Mouse (Mus musculus): Measurements from ENCODE around the gene Rnf39. TPM values are rescaled to one million over a fixed set of nuclear protein-coding genes. Genes with fewer than 3 reads are reported as not detected.
"Not testable (repeated sequence)": the region's sequence is repeated elsewhere in the genome, so short reads cannot be mapped to it uniquely, and the experiment has no call there.

Rnf39 gene
- polyA plus RNA-seq, 1 experiment from 2014 or later, result not detected

DNA sequence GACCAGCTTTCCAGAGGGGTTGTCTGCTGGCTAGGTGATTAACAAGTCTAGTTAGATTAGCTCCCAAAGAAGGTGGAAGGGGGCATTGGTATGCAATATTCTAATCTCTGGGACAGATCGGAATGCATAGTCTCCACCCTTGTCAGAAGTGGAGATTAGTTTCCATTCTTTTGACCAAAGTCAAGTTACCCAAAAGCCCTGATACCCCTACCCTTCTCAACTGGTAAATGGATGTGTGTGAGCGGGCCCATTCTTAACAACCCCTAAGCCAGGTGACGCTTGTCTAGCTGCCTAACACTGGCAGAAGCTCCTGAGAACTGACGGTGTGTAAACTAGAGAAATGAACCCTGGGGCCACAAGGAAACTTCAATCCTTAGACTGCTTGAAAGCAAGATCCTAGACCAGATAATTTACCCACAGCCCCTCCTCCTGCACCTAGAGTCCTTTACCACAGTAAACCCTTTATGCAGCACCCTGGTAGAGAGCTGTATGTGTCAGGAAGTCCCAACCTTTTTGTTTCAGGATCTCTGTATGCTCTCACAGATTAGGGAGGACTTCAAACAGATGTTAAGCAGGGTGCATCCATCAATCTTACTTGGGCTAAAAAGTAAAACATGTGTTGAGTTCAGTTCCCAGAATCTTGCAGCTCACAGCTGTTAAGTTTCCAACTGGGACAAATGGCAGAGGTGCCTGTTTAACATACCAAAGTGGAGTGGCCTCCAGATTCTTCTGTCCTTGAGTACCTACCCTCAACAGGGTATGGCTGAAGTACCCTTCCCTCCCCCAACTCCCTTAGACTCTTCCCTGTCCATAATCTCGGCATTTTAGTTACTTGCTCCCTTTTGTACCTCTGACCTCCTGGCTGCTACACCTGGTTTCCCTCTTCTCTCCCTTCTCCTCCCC lies 39.8 kb downstream of the Rnf39 start:
- no peaks in the 10 kb centered on the region for H3K79me2 ChIP-seq (ENCODE audit: inconsistent target)
- H3K4me3 ChIP-seq (ENCODE audit: inconsistent target), result no peak overlapping the region
- H3K27ac ChIP-seq, result no peak overlapping the region
- 78% methylated on average over 5 of the region's 5 CpGs for WGBS (ENCODE audit: missing documents)
- H3K36me3 ChIP-seq (ENCODE audit: inconsistent target), result no peaks in the 10 kb centered on the region

DNA sequence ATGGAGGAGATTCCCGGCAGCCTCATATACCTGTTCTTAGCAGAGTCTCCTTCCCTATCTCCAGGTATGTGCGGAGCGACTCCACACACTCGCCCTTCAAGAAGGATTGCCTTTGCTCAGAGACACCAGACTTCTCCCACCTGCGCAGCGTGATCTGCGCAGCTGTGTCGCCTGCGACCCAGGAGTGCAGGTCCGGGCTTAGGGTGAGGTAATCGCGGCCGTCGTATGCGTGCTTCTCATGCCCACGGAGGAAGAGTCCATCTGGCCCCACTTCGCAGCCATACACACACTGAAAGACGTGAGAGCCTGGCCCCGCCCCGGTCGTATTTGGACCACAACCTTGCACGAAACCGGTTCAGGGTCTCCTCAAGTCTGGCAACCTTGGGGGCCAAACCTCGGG lies 45.8 kb downstream of the Rnf39 start:
- Histone ChIP-seq H3K27ac (no peak overlapping the region), H3K4me3 (ENCODE audit: inconsistent target) (no peak overlapping the region), H3K36me3 (ENCODE audit: inconsistent target) (no peaks in the 10 kb centered on the region), H3K79me2 (ENCODE audit: inconsistent target) (no peaks in the 10 kb centered on the region)
- 21% methylated on average over 24 of the region's 24 CpGs for WGBS (ENCODE audit: missing documents)

DNA sequence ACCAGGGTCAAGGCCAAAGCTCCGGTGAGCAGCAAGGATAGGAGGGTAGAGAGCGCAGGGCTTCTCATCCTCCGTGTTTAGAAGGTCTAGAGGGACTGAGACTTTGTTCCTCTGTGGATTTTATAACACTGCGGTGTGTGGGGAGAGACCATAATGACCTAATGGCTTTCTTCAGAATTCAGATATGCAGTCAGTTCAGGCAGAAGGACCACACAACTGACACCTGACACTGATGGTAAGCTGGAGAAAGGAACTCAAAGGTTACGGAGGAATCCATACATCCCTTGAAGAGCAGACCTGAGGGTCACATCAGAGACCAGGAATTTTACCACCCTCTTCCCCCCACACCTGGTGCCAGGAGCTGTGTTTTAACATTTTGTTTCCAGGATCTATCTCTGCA lies 46.7 kb downstream of the Rnf39 start, which contains the start of gene H2-M5:
Gene H2-M5 (minus strand): TSS at position 101 of the 400 bp plus-strand sequence.
- no peak within 1 kb of the TSS for H3K27ac ChIP-seq

DNA sequence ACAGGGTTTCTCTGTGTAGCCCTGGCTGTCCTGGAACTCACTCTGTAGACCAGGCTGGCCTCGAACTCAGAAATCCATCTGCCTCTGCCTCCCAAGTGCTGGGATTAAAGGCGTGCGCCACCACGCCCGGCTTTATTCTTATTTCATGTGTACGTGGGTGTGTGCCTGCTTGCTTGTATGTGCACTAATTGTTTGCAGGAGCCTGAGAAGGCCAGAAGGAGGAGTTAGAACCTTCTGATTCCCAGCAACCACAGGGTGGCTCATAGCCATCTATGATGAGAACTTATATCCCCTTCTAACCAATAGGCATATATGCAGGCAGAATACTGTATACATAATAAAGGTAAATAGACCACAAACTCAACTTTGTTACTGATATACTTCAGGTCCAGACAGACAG lies 47.9 kb downstream of the Rnf39 start:
- H3K27ac ChIP-seq, result not testable (repeated sequence)

More for the DNA sequence above, 46.7 kb downstream of the Rnf39 start, which contains the start of gene H2-M5:
- WGBS (ENCODE audit: missing documents), result 95% methylated on average over 4 of the region's 5 CpGs
- Histone ChIP-seq H3K36me3 (ENCODE audit: inconsistent target) (no peaks in the 10 kb centered on the region), H3K4me3 (ENCODE audit: inconsistent target) (no peak within 1 kb of the TSS), H3K79me2 (ENCODE audit: inconsistent target) (no peaks in the 10 kb centered on the region)

DNA sequence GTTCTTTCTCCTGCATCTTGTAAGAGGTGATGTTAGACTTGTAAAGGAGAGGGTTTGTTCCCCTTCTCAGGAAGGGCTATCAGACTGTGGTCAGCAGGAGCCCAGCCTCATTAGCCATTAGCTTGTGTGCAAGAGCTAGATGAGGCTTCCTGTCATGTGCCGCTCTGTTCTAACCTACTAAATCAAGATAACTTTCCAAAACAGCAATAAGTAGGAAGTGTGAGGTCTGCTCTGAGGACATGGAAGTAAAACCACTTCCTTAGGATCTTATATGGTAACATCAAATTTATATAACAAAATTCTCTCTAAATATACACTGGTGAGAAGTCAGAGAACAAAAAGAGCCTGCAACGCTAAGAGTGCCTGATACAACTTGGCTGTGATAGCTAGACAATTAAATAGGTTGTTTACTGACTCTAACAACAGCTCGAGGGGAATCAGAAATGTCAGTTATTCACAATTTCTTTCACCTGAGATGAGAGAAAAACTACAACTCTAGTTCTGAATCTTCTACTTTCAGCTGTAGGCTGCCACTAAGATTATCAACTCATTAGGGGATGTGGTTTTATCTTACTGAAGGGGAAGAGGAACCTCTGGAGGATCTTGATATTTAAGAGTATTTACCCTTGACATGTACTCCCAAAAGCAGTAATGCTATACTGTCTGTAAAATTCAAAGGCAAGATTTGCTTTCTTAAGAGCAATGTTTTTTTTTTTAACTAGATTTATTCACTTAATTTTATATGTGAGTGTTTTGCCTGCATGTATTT lies 49.8 kb downstream of the Rnf39 start:
- no peaks in the 10 kb centered on the region for H3K79me2 ChIP-seq (ENCODE audit: inconsistent target)
- no peak overlapping the region for H3K4me3 ChIP-seq (ENCODE audit: inconsistent target)
- no peaks in the 10 kb centered on the region for H3K36me3 ChIP-seq (ENCODE audit: inconsistent target)
- WGBS (ENCODE audit: missing documents), result 0% methylated on average over 3 of the region's 3 CpGs
- no peak overlapping the region for H3K27ac ChIP-seq

More for the DNA sequence above, 47.9 kb downstream of the Rnf39 start:
- H3K4me3 ChIP-seq (ENCODE audit: inconsistent target); H3K79me2 ChIP-seq (ENCODE audit: inconsistent target); H3K36me3 ChIP-seq (ENCODE audit: inconsistent target): not testable (repeated sequence)
- WGBS (ENCODE audit: missing documents), result 100% methylated on average over 1 of the region's 6 CpGs

DNA sequence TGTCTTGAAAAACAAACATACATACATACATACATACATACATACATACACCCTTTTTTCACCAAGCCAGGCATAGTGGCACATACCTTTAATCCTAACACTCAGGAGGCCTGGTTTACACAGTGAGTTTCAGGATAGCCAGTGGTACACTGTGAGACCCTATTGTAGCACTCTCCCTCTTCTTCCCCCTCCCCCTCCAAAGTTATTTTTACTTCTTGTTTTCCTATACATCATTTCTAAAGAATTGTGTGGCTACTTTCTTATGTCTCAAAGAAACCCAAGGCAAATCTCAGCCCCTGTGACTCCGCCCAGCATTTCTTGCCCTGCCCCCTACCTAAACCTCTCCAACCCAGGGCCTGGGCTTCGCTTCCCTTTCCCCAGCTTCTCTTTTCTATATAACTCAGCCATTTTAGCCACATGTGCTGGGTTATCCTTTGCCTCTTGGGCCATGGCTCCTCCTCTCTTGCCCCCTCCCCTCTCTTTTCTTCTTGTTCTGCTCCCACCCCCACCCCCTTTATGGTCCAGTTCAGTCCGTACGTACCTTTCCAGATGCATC lies 51.1 kb downstream of the Rnf39 start:
- Histone ChIP-seq H3K79me2 (ENCODE audit: inconsistent target) (no peaks in the 10 kb centered on the region), H3K4me3 (ENCODE audit: inconsistent target) (no peak overlapping the region), H3K27ac (no peak overlapping the region), H3K36me3 (ENCODE audit: inconsistent target) (no peaks in the 10 kb centered on the region)
- WGBS (ENCODE audit: missing documents), result 76% methylated on average over 2 of the region's 4 CpGs

DNA sequence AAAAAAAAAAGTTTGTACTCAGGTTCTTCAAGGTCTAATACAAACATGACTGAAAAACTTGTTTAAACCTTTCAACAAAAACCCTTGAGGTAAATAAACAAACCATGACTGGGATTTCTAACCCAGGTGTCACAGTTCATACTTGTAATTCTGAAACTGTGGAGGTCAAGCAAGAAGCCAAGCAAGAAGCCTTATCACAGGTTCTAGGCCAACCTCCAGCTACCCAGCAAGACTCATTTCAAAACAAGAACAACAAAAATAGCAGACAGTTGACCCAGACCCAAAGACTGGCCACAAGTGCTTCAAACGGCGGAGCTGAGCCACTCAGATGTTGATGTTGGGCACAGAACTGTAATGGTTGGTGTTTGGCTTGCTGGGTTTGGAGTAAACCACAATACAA lies 51.8 kb downstream of the Rnf39 start:
- WGBS (ENCODE audit: missing documents), result 80% methylated on average over 1 of the region's 2 CpGs
- Histone ChIP-seq H3K27ac (no peak overlapping the region), H3K79me2 (ENCODE audit: inconsistent target) (no peaks in the 10 kb centered on the region), H3K36me3 (ENCODE audit: inconsistent target) (no peaks in the 10 kb centered on the region), H3K4me3 (ENCODE audit: inconsistent target) (no peak overlapping the region)

DNA sequence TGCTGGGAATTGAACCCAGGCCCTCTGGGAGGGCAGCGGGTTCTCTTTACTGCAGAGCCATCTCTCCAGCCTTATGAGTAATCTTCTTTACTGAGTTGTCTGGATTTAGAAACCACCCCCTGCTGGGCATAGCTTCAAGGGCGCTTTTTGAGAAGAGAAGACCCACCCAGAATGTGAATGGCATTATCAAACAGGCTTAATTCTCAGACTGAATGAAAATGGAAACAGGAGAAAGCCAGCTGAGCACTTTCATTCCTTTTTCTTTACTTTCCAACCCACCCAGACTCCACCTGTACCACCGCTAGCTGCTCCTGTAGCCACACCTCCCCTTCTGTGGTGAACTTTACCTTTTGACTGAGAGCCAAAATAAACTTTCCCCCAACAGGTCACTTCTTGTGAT lies 52.7 kb downstream of the Rnf39 start:
- Histone ChIP-seq H3K36me3 (ENCODE audit: inconsistent target) (no peaks in the 10 kb centered on the region), H3K79me2 (ENCODE audit: inconsistent target) (no peaks in the 10 kb centered on the region), H3K27ac (no peak overlapping the region), H3K4me3 (ENCODE audit: inconsistent target) (no peak overlapping the region)
- 95% methylated on average over 3 of the region's 3 CpGs for WGBS (ENCODE audit: missing documents)

DNA sequence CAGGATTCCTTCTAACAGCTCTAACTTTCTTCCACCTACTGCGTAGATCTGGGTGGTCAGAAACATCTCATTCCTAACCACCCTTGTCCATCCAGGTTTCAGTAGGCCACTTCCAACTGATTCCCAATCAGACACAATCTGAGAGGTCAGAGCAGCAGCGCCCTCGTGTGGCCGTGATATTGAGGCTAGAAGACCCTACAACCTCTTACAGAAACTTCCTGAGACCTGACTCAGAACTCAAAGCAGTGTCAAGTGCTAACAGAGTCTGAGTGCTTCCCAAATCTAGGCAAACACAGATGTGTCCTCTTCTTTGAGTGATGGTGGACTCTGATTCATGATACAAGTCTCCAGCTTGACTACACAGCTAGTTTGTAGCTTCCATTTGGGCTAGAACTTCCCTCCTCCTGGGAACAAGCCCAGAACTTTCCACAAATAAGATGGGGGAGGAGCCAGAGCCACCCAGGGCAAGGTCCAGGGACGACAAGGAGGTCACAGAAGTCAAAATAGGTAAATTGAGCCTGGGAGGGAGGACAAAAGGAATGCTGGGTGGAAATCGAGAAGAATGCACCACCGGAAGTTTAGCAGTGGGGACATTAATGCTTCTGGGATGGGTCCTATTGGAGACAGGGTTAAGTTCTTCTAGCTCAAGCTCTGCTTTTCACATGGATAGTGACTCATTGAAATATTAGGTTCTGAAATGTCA lies 54.5 kb downstream of the Rnf39 start:
- Histone ChIP-seq H3K4me3 (ENCODE audit: inconsistent target) (no peak overlapping the region), H3K36me3 (ENCODE audit: inconsistent target) (no peaks in the 10 kb centered on the region), H3K27ac (no peak overlapping the region), H3K79me2 (ENCODE audit: inconsistent target) (no peaks in the 10 kb centered on the region)
- 30% methylated on average over 7 of the region's 7 CpGs for WGBS (ENCODE audit: missing documents)

Other genes starting within 250 kb of the Rnf39 start
- gene H2-M10.5, start 170.0 kb upstream of the Rnf39 start, polyA plus RNA-seq (2018), result not detected in 3 replicates
- not detected in 3 replicates for gene H2-M10.6, start 130.7 kb upstream of the Rnf39 start, polyA plus RNA-seq (2018)
- gene Trim26, start 105.8 kb upstream of the Rnf39 start, polyA plus RNA-seq (2018), result 38.3 to 72.2 TPM (median 56.6 TPM) in 3 replicates
- not detected in 3 replicates for gene Trim15, start 75.7 kb upstream of the Rnf39 start, polyA plus RNA-seq (2018)
- gene Trim10, start 73.3 kb upstream of the Rnf39 start, polyA plus RNA-seq (2018), result not detected in 3 replicates
- not detected in 3 replicates for gene Trim40, start 52.8 kb upstream of the Rnf39 start, polyA plus RNA-seq (2018)
- not detected in 3 replicates for gene Trim31, start 44.8 kb upstream of the Rnf39 start, polyA plus RNA-seq (2018)
- 42.9 to 61.6 TPM (median 57.7 TPM) in 3 replicates for gene Ppp1r11, start 8.8 kb downstream of the Rnf39 start, polyA plus RNA-seq (2018)
- 17.7 to 36.4 TPM (median 32.4 TPM) in 3 replicates for gene Znrd1, start 15.6 kb downstream of the Rnf39 start, polyA plus RNA-seq (2018)
- gene Znrd1as, start 15.7 kb downstream of the Rnf39 start, polyA plus RNA-seq (2018), result 5.5 to 12.4 TPM (median 5.9 TPM) in 3 replicates
- gene 2410137M14Rik, start 38.3 kb downstream of the Rnf39 start, polyA plus RNA-seq (2018), result not detected in 3 replicates
- gene H2-M5, start 46.6 kb downstream of the Rnf39 start, polyA plus RNA-seq (2018), result not detected in 3 replicates
- gene Zfp57, start 58.2 kb downstream of the Rnf39 start, polyA plus RNA-seq (2018), result not detected in 3 replicates
- not detected in 3 replicates for gene Mog, start 80.5 kb downstream of the Rnf39 start, polyA plus RNA-seq (2018)
- gene Gabbr1, start 103.0 kb downstream of the Rnf39 start, polyA plus RNA-seq (2018), result 0.44 to 0.87 TPM (median 0.59 TPM) in 3 replicates
- gene Olfr90, start 145.6 kb downstream of the Rnf39 start, polyA plus RNA-seq (2018), result not detected in 3 replicates
- gene Olfr91, start 155.4 kb downstream of the Rnf39 start, polyA plus RNA-seq (2018), result not detected in 3 replicates
- gene Olfr92, start 177.2 kb downstream of the Rnf39 start, polyA plus RNA-seq (2018), result not detected in 3 replicates
- not detected in 3 replicates for gene Olfr93, start 218.6 kb downstream of the Rnf39 start, polyA plus RNA-seq (2018)

Measured in macrophage (primary cell).